Mouse (Mus musculus) spleen, adult 12 weeks (tissue): Measurements from ENCODE around the gene Gm29797.

Experiments used
- DNase-seq: peaks from one replicate; pipeline ENCODE4 v3.0.0; 2022; ENCODE audit warnings: low spot score

Gene Gm29797

GRCm38 (mm10) chr2:181656734-181657133 is at the start of gene Gm29797:
Gene Gm29797 (plus strand): TSS chr2:181657034.
- DNase-seq: no peak

- no peak for DNase-seq
Observed at GRCm38 (mm10) chr2:181618761-181619495, 37.9 kb upstream of the Gm29797 start.

- no peak for DNase-seq
Observed at GRCm38 (mm10) chr2:181623401-181623800, 33.4 kb upstream of the Gm29797 start.

- DNase-seq: no peak
Observed at GRCm38 (mm10) chr2:181628471-181628870, 28.4 kb upstream of the Gm29797 start.

- DNase-seq: no peak
Observed at GRCm38 (mm10) chr2:181632624-181633023, 24.2 kb upstream of the Gm29797 start.

GRCm38 (mm10) chr2:181635865-181636264 is 21.0 kb upstream of the Gm29797 start:
- no peak for DNase-seq

- peak; percentile 17 for DNase-seq
Observed at GRCm38 (mm10) chr2:181644361-181644760, 12.5 kb upstream of the Gm29797 start.

GRCm38 (mm10) chr2:181645666-181646065 is 11.2 kb upstream of the Gm29797 start:
- DNase-seq: no peak

GRCm38 (mm10) chr2:181646626-181647472 is 10.0 kb upstream of the Gm29797 start:
- DNase-seq: no peak

- DNase-seq: no peak
Observed at GRCm38 (mm10) chr2:181648926-181649325, 7.9 kb upstream of the Gm29797 start.

- no peak for DNase-seq
Observed at GRCm38 (mm10) chr2:181653065-181653464, 3.8 kb upstream of the Gm29797 start.

- DNase-seq: no peak
Observed at GRCm38 (mm10) chr2:181653523-181653922, 3.3 kb upstream of the Gm29797 start.

- DNase-seq: no peak
Observed at GRCm38 (mm10) chr2:181657441-181657840, 607 bp downstream of the Gm29797 start.

GRCm38 (mm10) chr2:181658528-181658927 is 1.7 kb downstream of the Gm29797 start:
- no peak for DNase-seq

GRCm38 (mm10) chr2:181658930-181659555 is 2.2 kb downstream of the Gm29797 start:
- no peak for DNase-seq

- DNase-seq: peak; percentile 51
Observed at GRCm38 (mm10) chr2:181659609-181660055, 2.8 kb downstream of the Gm29797 start.

- no peak for DNase-seq
Observed at GRCm38 (mm10) chr2:181662620-181663297, 5.9 kb downstream of the Gm29797 start.

GRCm38 (mm10) chr2:181663298-181663630 is 6.4 kb downstream of the Gm29797 start:
- no peak for DNase-seq

GRCm38 (mm10) chr2:181670285-181670912 is 13.6 kb downstream of the Gm29797 start:
- no peak for DNase-seq

GRCm38 (mm10) chr2:181670913-181671311 is 14.1 kb downstream of the Gm29797 start:
- DNase-seq: no peak

GRCm38 (mm10) chr2:181671326-181671725 is 14.5 kb downstream of the Gm29797 start, which contains the start of gene Sox18:
Gene Sox18 (minus strand): TSS chr2:181671640.
- DNase-seq: no peak

GRCm38 (mm10) chr2:181671984-181672383 is 15.2 kb downstream of the Gm29797 start:
- no peak for DNase-seq
